Mouse (Mus musculus) induced T-regulatory cell, adult 2 months (primary cell): ENCODE measurements at regions not wholly inside any gene's neighbourhood (a gene's known extent, or its start where the extent isn't known, plus 50 kb on each side); places are given as distances from the start of the nearest gene placed in this dataset.

Experiments used
- DNase-seq: peaks from one replicate; pipeline ENCODE4 v3.0.0-alpha.2; 2012; ENCODE audit warnings: low read depth

DNA sequence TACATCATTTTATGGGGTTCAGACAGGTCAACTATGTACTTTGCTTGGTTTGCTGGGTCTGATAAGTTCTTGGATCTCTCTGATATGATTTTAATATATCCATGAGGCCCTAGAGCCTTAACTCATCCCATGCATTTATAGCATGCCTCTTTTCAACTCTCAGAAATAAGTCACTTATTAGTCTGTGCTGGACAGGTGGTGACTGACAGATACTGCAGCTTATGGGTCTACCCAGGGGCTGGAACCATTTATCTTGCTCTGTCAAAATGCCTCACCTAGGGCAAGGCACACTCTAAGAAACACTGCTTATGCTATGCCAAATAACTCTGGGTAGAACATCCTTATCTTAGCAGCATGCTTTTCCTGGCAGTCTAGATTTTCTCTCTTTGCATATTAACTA, 225.6 kb downstream of the Mbnl1 start:
- no peak for DNase-seq

- DNase-seq: no peak
Observed at GRCm38 (mm10) chr3:60707139-60707538, 234.5 kb downstream of the Mbnl1 start.

DNA sequence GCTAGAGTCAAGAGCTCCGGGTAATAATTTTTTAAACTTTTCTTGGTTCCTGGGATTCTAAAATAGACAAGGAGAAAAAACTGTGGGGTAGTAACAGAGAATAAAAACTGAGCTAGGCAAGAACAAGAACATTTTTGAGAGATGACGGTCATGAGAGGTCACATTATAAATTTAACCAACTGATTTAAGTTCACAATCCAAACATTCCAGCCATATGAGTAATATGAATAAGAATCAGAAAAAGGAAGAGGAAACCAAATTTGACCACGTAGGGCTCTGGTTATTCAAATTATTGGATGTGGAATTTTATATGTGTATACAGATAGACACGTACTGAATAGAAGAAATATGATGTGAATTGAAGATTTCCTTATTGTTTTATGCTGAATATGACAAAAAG, 240.3 kb downstream of the Mbnl1 start:
- DNase-seq: no peak

DNA sequence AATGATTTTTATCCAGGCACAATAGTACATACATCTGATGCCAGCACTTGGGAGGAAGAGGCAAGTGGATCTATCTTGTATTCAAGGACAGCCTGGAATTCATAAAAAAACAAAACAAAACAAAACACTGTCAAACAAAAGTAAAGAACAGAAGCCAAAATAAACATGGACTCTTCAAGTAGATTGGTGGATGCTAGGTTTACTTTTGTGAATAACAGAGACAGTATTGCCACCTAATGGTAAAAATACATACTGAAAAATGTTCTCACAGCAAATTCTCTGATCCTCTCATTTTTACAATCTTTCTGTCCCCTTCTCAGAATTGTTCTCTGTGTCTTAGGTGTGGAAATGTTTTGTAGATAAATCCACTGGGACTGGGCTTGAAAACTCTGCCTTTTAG, 247.7 kb downstream of the Mbnl1 start:
- DNase-seq: peak; percentile 19

- peak; percentile 7 for DNase-seq
Observed at GRCm38 (mm10) chr3:60731331-60731730, 258.7 kb downstream of the Mbnl1 start.

- no peak for DNase-seq
Observed at GRCm38 (mm10) chr3:60740543-60741294, 261.9 kb upstream of the P2ry1 start.

DNA sequence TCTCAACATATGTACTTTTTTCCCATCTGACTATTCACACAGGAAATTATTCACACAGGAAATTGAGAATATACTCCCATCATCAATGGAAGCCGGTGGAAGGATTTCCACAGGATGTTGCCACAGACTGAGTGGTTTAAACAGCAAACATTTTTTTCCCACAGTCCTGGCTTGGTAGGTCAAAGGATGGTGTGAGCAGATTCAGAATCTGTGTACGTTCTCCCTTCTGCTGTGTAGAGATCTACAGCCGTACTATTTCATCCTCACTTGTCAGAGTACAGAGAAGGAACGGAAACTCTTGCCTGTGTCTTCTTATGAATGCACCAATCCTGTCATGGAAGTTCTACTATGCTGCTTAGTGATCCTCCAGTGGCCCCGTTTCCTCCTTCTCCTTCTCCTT, 261.2 kb upstream of the P2ry1 start:
- no peak for DNase-seq

- no peak for DNase-seq
Observed at GRCm38 (mm10) chr3:60742232-60742631, 260.4 kb upstream of the P2ry1 start.

GRCm38 (mm10) chr3:60745075-60745474, 257.5 kb upstream of the P2ry1 start:
- no peak for DNase-seq

DNA sequence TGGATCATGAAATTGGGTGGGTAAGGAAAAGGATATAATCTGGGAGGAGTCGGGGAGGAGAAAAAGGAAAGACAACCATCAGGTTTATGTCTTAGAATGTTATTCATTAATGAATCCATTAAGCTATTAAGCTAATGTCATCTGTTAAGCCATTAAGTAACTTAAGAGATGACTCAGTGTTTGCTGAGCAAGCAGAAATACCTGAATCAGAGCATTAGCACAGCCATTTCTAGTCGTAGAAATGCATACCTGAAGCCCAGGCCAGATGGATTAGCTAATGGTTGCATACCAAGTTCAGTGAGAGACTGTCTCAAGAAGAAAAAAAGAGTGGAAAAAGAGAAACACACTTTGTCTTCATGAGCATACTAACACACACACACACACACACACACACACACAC, 244.0 kb upstream of the P2ry1 start:
- no peak for DNase-seq

DNA sequence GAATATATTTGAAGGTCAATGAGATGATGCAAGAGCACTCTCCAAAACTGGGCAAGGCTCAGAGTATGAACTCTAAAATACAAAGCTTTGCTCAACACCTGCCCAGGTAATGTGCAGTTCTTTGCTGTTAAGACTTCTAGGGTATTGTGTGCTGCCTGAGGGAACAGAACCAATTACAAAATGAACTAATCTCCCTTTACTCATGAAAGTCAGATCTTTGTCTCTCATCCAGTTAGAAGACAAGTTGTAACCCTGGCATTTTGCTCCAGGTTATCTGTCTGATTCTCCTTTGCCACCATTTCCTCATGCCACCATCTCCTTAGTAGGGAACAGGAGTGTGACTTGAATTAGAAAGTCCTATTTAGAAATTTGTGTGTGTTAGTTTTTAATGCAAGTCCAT, 243.5 kb upstream of the P2ry1 start:
- DNase-seq: no peak

GRCm38 (mm10) chr3:60762874-60763273, 239.7 kb upstream of the P2ry1 start:
- peak; percentile 56 for DNase-seq

- no peak for DNase-seq
Observed at GRCm38 (mm10) chr3:60765079-60765478, 237.5 kb upstream of the P2ry1 start.

GRCm38 (mm10) chr3:60768996-60769395, 233.6 kb upstream of the P2ry1 start:
- no peak for DNase-seq

DNA sequence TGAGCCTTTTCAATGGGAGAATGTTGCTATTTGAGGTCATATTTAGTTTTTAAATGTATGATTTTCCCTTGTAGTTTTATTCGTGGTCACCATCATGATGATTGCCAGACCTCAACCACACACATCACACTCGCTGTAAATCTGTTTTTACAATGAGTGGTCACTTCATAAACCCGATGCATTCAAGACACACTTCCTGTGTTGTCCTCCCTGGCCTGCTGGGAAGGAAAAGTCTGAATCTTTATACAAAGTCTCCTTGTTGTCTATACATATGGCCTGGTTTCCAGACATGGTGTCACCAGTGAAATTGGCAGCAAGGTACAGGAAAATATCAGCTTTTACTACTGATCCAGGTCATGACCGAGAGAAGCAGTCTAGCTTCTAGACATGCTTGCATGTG, 230.7 kb upstream of the P2ry1 start:
- DNase-seq: no peak

DNA sequence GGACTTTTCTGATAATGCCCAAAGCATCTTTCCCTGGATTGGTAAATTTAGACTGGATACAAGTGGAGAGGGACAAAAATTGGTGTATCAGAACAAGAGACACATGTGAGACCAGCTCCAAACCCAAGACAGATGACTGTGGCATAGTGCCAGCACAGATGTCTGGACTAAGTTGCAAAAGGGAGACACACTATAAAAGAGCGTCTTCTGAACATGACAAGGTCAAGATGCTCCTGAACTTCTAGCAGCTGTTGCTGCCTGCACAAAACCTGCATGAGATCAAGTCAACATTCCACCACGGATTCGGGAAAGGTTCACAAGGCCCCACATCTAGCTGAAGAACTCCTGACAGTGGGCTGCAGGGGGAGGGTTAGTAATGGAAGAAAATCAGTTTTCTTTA, 229.2 kb upstream of the P2ry1 start:
- DNase-seq: no peak

DNA sequence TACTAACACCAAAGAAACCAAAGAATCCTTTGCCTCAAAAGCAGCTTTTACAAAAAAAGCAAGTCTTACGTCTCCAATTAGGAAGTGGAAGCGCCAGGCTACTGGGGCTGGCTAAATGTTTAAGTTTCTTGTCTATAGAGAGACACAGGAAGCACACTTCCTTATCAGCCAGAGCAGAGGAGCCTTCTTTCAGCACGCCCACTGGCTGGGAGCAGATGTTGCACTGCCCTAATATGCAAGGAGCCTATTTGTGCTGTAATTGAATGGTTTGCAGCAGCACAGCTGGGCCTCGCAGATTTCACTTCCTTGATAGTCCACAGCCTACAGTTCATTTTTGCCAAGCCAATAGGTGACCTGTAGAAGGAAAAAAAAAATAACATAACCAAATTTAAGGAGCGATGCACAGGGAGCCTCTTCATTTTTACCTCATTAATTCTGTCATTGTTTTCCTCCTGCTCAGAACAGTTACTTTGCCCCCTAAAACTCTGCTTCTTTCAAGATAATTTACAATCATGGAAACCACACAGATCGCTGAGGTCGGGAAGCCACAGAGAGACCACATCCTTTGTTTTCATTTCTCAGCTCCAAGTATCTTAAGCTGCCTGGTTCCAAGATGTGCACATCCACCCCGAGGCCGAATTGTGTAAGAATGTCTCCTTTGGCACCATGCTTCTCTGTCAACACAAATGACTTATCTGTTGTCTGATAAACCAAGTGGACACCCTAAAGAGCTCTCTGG, 217.3 kb upstream of the P2ry1 start:
- DNase-seq: peak; percentile 66

- peak; percentile 29 for DNase-seq
Observed at GRCm38 (mm10) chr3:60787989-60788388, 214.6 kb upstream of the P2ry1 start.

GRCm38 (mm10) chr3:60789441-60789840, 213.2 kb upstream of the P2ry1 start:
- DNase-seq: no peak

GRCm38 (mm10) chr3:60792166-60792565, 210.4 kb upstream of the P2ry1 start:
- DNase-seq: no peak

DNA sequence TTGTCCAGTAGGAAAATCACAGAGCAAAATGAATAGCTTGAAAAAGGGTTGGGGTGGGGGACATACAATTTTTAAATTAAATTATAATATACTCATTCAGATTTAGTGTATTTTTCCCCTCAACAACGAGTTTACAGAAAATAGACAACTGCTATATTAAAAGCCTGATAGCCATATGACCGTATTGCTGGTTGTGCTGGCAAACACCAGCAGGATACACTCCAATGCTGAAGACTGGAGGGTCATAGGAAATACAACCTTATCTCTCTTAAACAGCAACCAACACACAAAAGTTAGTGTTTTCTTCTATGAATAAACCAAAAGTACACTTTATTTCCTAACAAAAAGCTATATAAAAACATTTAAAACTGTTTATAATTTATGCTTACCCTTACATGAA, 206.4 kb upstream of the P2ry1 start:
- no peak for DNase-seq

- no peak for DNase-seq
Observed at GRCm38 (mm10) chr3:60797808-60798207, 204.8 kb upstream of the P2ry1 start.

DNA sequence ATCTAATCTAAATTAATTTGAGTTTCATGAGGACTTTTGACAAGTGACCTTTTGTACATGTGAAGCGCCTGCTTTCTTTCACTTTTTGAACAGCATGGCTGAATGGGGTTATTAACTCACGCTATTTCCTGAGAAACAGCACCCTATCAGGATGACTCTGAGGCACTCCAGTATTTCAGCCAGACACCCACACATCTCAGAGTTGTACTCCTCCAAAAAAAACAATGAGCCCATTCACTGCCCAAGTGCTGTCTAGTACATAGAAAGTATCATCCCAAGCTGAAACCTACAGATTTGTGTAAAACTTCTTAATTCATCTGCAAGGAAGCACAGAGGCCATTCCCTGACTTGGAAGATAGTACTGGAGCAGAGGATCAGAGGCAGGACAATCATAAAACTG, 204.1 kb upstream of the P2ry1 start:
- DNase-seq: no peak

DNA sequence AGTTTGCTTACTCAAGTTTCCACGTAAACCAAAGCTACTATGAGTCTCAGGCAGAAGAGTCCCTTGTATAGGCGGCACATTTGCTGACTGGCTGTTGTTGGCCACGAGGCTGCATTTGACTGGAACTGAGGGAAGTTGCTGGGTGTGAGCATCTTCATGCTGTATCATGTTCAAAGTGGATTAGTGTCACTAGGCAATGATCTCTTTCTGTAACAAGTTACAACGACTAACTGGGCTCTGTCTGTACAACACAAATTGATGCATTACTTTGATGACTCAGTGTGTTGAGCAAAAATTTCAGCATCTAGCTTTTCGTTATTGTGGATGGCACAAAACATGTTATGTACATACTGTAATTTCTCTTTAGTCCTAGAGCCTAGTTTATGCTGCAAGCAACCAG, 203.7 kb upstream of the P2ry1 start:
- no peak for DNase-seq
